Mouse (Mus musculus) spleen, adult 2 months (tissue): ENCODE results near the gene Slain2.

Source experiments
- CTCF ChIP-seq: fragments of 200-500 bp; IDR thresholded peaks from 2 replicates; pipeline ENCODE4 v1.5.1; 2011; ENCODE audit warnings: mild to moderate bottlenecking, inconsistent platforms; ENCODE audit not compliant: insufficient read depth, insufficient read length, insufficient replicate concordance; ENCODE audit errors: extremely low read depth
- POLR2A ChIP-seq: fragments of 200-500 bp; IDR thresholded peaks from 2 replicates; pipeline ENCODE4 v1.6.1; 2011; ENCODE audit warnings: low read depth, low read length, inconsistent platforms

GRCm38 (mm10) chr5:73023801-73024200, 109.7 kb downstream of the Slain2 start:
- TF ChIP-seq POLR2A (no peak), CTCF (no peak)
